Mouse (Mus musculus) cerebellum, postnatal 4 days (tissue): ENCODE measurements around the gene Eea1.

Experiments
- DNase-seq, 2 experiments: peaks; one replicate each; pipeline ENCODE4 v3.0.0; 2022; ENCODE audit warnings: low spot score in 2 of 2, mixed read lengths in 1 of 2

The Eea1 gene

DNA sequence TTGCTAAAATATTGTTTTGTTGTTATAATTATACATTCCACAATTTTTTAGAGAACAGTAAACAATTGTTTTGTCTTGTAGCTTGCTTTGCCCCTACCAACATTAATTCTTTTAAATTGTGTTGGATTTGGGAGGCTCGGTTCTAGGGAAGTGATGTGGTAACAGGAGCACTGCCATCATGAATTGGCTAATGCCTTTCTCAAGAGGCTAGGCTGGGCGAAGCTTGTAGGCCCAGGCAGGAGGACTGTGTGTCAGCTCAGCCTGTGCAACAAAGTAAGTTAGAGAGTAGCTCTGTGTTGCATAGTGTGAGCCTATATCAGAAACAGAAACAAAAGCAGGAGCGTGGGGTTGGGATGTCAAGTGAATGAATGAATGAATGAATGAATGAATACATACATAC, 9.0 kb downstream of the Eea1 start:
- DNase-seq: no peak

DNA sequence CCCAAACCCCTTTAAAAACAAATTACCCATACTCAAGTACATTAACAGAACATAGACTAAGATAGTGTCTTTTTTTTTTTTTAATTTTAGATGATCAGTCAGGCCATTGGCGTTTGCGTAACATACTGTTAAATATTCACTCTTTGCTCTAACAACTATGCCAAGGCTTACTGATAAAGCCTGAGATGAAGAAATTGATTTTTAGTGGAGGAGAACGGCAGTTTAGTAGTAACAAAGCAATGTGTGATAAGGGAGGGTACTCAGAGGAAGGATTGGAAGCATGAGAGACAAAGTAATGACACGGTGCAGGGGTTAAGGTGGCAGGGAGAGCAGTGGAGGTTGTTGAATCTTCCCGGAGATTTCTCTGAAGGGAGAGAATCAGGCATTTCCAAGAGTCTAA, 9.7 kb downstream of the Eea1 start:
- no peak for DNase-seq

GRCm38 (mm10) chr10:95950797-95951196, 10.3 kb downstream of the Eea1 start:
- no peak for DNase-seq

GRCm38 (mm10) chr10:95951346-95951745, 10.9 kb downstream of the Eea1 start:
- no peak for DNase-seq

DNA sequence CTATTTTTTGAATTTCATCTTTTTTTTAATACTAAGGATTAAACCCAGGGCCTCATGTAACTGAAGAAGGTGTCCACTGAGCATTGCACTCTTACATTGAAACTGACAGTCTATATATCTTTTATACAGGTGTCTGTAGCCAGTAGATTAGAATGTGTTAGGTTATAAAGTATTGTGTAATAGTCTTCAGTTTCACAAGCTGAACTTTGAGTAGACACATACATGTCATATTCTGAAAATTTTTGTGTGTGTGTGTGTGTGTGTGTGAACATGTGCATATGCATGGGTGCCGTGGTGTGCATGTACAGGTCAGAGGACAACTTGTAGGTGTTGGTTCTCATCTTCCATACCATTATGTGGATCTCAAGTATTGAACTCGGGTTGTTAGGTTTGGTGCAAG, 16.2 kb downstream of the Eea1 start:
- DNase-seq: no peak

GRCm38 (mm10) chr10:95957574-95957973, 17.1 kb downstream of the Eea1 start:
- no peak for DNase-seq

DNA sequence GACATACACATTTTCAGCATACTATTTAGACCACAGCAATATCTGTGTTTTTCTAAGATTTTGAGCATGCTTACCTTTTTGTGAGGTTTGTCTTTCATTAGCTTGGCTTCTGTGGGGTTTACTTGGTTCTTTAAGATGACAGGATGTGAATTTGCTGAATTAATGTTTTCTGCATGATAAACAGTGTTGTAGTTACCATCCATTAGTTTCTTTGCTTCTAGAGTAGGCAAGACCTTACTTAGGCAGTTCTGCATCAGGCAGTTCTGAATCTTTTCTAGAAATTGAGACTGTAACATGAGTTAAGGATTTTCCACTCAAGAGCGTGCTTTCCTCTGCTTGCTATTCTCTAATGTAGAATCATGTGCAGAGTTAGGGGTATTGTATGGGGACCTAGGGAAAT, 24.2 kb downstream of the Eea1 start:
- DNase-seq: no peak

GRCm38 (mm10) chr10:95969694-95970093, 29.2 kb downstream of the Eea1 start:
- DNase-seq: no peak

DNA sequence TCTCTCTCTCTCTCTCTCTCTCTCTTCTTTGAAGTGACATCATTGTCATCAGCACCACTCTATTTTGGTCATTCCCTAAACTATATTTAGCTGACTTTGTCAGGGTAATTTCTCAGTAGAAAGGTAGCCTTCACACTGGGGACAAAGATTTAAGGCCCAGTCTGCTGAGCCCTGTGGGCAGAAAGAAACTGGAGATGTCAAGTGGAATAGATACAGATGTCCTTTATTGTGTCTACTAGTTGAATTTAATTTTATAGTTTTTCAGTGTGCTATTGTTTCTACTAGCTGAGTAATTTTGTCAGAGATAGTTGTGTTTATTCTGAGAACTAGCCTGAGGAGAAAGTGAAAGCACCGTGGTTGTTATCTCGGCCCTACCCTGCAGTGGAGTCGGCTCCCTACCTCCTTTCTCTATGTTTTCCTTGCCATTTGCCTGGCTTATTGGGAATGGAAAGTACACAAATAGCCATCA, 30.3 kb downstream of the Eea1 start:
- no peak for DNase-seq

- no peak for DNase-seq
Observed at GRCm38 (mm10) chr10:95971341-95971740, 30.9 kb downstream of the Eea1 start.

- no peak for DNase-seq
Observed at GRCm38 (mm10) chr10:95971942-95972341, 31.5 kb downstream of the Eea1 start.

GRCm38 (mm10) chr10:95974462-95974861, 34.0 kb downstream of the Eea1 start:
- DNase-seq: no peak

DNA sequence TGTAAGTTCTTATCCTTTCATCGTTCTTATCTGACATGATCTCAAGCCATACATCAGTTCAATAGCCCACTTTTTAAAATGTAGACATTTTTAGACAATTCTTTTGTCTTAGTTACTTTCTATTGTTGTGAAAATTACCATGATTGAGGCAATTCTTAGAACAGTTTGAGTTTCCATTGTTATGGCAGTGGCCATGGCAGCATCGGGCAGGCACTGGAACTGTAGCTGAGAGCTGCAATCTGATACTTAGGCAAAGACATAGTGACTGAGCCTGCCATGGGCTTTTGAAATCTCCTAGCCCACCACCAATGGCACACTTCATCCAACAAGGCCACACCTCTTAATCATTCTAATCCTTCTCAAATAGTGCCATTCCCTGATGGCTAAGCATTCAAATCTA, 36.3 kb downstream of the Eea1 start:
- DNase-seq: no peak

DNA sequence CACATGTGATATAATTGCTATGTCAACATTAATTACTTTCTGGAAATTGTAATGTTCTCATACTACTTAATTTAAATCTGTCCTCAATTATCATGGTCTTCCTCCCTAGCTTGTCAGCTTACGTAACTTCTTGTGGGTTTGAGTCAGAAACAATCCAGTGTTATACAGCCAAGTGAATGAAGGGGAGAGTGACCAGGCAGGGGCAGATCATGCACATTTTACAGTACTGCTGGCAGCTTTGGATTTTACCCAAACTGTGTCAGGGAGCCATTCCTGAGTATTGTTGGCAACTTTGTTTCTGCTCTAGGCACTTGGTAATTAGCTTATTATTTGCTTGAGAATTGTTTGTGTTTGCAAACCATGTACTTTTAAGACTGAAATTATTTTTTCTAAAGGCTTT, 49.3 kb downstream of the Eea1 start:
- no peak for DNase-seq

DNA sequence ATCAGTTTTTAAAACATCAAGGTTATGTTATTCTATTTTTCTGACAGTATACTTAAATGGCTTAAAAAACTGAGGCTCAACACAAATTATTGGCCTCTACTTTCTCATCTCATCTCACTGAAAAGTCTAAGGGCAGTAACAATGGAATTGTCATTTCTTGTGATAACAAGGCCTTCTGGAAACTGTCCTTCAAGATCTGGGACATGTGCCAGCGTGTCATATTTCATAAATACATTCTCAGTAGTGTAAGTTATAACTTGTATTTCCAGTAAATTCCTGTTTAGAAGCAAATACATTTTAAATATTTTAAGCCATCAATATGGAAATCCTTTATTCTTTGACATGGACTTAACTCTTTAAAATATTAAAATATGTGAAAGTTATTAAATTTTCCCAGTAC, 50.7 kb downstream of the Eea1 start:
- no peak for DNase-seq

DNA sequence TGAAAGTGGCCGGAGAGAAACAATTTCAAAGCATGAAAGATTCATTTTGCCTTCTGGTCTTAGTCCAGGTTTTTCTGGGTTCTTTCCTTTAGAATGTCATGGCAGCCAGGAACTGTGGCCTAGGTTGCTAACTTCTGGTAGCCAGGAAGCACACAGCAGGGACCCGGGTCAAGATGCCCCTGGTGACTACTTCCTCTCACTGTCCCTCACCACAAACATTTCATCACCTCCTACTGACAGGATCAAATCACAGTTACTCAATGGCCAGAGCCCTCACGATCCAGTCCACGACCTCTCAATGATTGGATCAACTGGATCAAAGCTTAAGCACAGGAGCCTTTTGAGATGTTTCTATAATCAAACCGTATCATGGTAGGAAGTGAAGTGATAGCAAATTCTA, 60.5 kb downstream of the Eea1 start:
- no peak for DNase-seq

DNA sequence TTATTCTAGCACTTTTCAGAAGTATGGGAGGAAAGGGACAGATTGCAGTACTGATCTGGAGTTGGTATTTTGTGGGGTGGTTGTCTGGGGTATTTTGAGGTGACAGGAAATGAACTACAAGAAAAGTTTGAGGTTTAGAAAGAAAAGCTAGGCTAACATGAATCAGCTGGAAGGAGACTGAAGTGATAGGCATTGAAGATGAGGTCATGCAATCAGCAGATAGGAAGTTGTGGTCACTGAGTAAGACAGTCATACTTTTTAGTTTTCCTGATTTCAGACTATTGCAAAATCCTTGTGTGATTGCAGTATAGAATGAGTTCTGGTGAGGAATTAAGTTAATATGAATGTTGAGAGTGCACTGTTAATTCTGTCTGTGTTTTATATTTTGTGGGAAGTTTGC, 75.3 kb downstream of the Eea1 start:
- DNase-seq: no peak

DNA sequence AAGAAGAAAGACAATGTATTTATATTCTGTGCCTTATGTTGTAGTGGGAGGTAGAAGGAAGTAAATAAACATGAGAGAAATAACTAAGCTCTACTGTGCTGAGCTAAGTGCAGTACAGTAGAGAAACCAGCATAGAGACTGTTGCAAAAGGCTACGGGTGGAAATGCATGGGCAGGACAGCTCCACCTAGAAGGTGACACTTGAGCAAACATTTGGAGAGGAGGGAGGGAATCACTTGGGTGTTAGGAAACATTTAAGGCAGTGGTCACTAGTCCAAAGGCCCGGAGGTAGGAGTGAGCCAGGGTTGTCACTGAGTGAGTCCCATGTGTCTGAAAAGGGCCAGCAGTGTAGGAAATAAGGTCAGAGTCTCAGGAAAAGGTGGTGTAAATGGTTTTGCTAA, 77.0 kb downstream of the Eea1 start:
- no peak for DNase-seq

GRCm38 (mm10) chr10:96033356-96033984, 93.0 kb downstream of the Eea1 start:
- peak in 1 of 2 experiments; percentile 37 for DNase-seq

DNA sequence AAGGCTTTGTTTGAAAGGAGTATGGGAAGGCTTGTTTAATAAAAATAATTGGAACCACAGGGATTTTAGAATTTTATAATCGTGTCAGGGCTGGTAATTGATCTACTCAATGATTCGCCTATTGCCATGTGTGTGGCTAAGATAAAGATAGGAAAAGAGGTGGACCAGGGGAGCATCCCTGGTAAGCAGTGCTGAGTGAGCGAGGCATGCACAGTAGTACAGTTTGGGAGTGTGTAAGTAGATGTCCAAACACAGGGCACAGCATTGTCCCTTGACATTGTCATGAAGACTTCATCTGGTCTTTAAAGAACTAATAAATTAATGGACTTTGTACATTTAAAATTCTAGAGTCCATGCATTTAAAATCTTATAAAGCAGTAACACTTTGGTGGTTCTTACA, 93.7 kb downstream of the Eea1 start:
- DNase-seq: no peak

DNA sequence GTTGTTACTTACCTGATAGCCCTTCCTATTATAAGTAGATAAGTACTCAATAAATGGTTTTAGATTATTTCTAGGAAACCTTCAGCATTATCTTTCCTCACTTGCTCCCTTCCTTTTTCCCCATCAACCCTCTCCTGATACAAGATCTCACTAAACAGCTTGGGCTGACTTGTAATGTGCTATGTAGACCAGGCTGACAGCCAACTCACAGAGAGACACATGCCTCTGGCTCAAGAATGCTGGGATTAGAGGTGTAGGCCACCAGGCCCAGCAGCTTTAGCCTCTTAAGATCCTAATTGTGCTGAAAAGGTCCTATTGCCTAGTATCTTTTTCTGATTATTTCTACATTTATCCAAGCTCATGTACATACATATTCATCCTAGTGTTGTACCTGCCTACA, 95.5 kb downstream of the Eea1 start:
- DNase-seq: no peak

- no peak for DNase-seq
Observed at GRCm38 (mm10) chr10:96044216-96044615, 103.8 kb downstream of the Eea1 start.

DNA sequence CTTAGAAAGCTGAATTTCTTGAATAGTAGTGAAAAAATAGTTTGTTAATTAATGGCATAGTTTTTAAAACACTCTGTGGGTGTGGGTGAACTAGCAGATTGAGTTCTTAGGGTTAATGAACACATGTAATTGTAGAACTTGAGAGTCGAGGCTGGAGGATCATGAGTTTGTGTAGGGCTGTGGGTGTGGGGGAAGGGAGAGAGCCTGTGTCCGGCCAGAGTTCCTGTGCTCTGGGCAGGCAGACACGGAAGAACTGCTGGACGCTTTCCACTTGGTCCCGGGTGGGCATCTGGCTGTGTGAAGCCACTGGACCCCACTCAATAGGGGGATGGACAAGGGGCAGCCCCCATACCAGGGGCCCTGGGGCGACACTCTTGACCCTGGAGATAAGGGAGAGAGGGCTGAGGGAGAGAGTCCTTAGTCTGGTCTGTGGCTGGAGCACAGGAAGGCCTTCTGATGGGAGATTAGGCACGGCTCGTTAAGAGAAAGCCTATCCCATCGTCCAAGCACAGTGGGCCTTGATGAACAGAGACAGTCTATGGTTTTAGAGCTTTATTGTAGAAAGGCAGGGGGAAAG, 107.6 kb downstream of the Eea1 start:
- no peak for DNase-seq

DNA sequence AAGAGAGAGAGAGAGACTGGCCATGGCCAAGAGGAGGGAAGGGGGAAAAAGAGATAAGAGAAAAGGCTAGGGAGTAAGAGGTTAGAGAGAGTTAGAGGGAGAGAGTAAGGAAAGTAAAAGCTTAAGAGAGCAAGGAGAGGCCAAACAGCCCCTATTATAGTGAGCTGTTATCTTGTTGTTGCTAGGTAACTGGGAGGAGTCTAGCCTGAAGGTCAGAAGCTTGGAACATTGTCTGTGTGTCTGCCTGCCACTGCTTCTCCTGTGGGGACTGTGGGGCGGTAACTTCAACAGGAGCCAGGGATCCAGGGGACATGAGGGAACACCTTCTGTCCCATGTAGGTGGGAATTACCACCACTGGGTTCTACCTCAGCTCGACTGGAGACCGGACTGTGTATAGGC, 108.1 kb downstream of the Eea1 start:
- no peak for DNase-seq
